Mouse (Mus musculus): Measurements from ENCODE around the gene Sh3bp5.

The Sh3bp5 gene

GRCm38 (mm10) chr14:31317754-31318153 lies 118.1 kb downstream of the Sh3bp5 start:
- in situ Hi-C loops (cut with MboI; ENCODE audit: low sequenced_read_pairs): no loop called here

GRCm38 (mm10) chr14:31316613-31317012 lies 119.3 kb downstream of the Sh3bp5 start:
- in situ Hi-C loops (cut with MboI; ENCODE audit: low sequenced_read_pairs): no loop called here

GRCm38 (mm10) chr14:31313192-31313591 lies 122.7 kb downstream of the Sh3bp5 start:
- in situ Hi-C loops (cut with MboI; ENCODE audit: low sequenced_read_pairs): no loop called here
